Mouse (Mus musculus) liver, embryonic 14.5 days (tissue): Measurements from ENCODE around the gene Glg1. TPM values are rescaled to one million over a fixed set of nuclear protein-coding genes. Genes with fewer than 3 reads are reported as not detected.

Experiments
- ATAC-seq: fragments of 200-750 bp; cut with Nextera tagmentation; 2 replicates; pipeline ENCODE4 v1.8.0; 2017; ENCODE audit warnings: moderate number of reproducible peaks, mild to moderate bottlenecking, moderate library complexity; ENCODE audit not compliant: insufficient read depth
- DNase-seq, 3 experiments: peaks; one replicate each; pipeline ENCODE4 v3.0.0-alpha.2; 2012 to 2013; ENCODE audit warnings: low read depth in 3 of 3, low spot score in 3 of 3
- H3K27ac ChIP-seq: fragments of 300-500 bp; sonication (generic); 2 replicates; pipeline ENCODE4 v1.5.1; 2014; ENCODE audit warnings: moderate library complexity, mild to moderate bottlenecking, control low read depth, inconsistent platforms
- H3K27me3 ChIP-seq: fragments of 300-500 bp; sonication (generic); 2 replicates; pipeline ENCODE4 v1.6.1; 2014; ENCODE audit warnings: mild to moderate bottlenecking, low read length, moderate library complexity; ENCODE audit not compliant: control insufficient read depth, insufficient read depth
- H3K36me3 ChIP-seq: fragments of 300-500 bp; sonication (generic); replicated peaks from 2 replicates; pipeline ENCODE4 v1.6.1; 2014; ENCODE audit warnings: low read depth; ENCODE audit not compliant: control insufficient read depth, insufficient read depth
- H3K4me1 ChIP-seq, 2 experiments: fragments of 200-500 bp in 1 of 2; fragments of 300-500 bp in 1 of 2; sonication (generic) in 1 of 2; replicated peaks; 2 replicates each; pipeline ENCODE4 v1.6.1; 2012 to 2014; ENCODE audit warnings: antibody characterized with exemption in 1 of 2, inconsistent platforms in 1 of 2, low read length in 1 of 2; ENCODE audit not compliant: control insufficient read depth in 2 of 2, insufficient read depth in 2 of 2
- H3K4me2 ChIP-seq: fragments of 300-500 bp; sonication (generic); 2 replicates; pipeline ENCODE4 v1.6.1; 2014; ENCODE audit warnings: low read depth, mild to moderate bottlenecking, control low read depth, moderate library complexity
- H3K4me3 ChIP-seq, 2 experiments: fragments of 200-500 bp in 1 of 2; fragments of 300-500 bp in 1 of 2; sonication (generic) in 1 of 2; 2 replicates each; pipeline ENCODE4 v1.5.1; 2012 to 2014; ENCODE audit warnings: low read depth in 2 of 2, low read length in 2 of 2, mild to moderate bottlenecking in 2 of 2, control low read depth in 1 of 2, inconsistent platforms in 1 of 2, moderate library complexity in 1 of 2; ENCODE audit not compliant: insufficient read depth in 1 of 2
- H3K9ac ChIP-seq: fragments of 300-500 bp; sonication (generic); replicated peaks from 2 replicates; pipeline ENCODE4 v1.6.1; 2014; ENCODE audit warnings: mild to moderate bottlenecking, control low read depth, moderate library complexity
- H3K9me3 ChIP-seq: fragments of 300-500 bp; sonication (generic); 2 replicates; pipeline ENCODE4 v1.6.1; 2016; ENCODE audit warnings: low read length, mixed read lengths; ENCODE audit not compliant: control insufficient read depth
- CTCF ChIP-seq: IDR thresholded peaks from 2 replicates; pipeline ENCODE4 v1.5.1; 2016; ENCODE audit warnings: antibody characterized with exemption, low read depth, control low read depth
- EP300 ChIP-seq: IDR thresholded peaks from 2 replicates; pipeline ENCODE4 v1.6.1; 2016; ENCODE audit warnings: antibody characterized with exemption, low read depth
- WGBS: fragments of 180-500 bp; shearing (Covaris S2); extraction: QIAGEN DNeasy Blood & Tissue Kit; methylation state at CpG from one replicate; pipeline ENCODE4 v1.1.7; 2014; ENCODE audit not compliant: insufficient replicate concordance; 5-methylcytosine and 5-hydroxymethylcytosine counted together
- polyA plus RNA-seq, 2 experiments: library from polyadenylated mRNA; depleted of rRNA in 1 of 2; stranded (reverse) in 1 of 2; unstranded in 1 of 2; fragments of >200 nt; fragmentation: Nextera tagmentation in 1 of 2; extraction: Ambion mirVana in 1 of 2; gene quantifications; 2 replicates each; pipeline versions ENCODE4 v1.2.1 to v1.2.3; 2012 to 2014

Glg1 gene
- polyA plus RNA-seq, 2 experiments = 6.4 to 15.3 TPM

- peaks cover 2% of the 10 kb centered on the region for H3K36me3 ChIP-seq
- WGBS = 78% methylated on average over 3 of the region's 3 CpGs
- H3K27me3 ChIP-seq = no peaks in the 10 kb centered on the region
- H3K27ac ChIP-seq = no peak overlapping the region
- DNase-seq (no peak), ATAC-seq (no peak)
- TF ChIP-seq EP300 (no peak), CTCF (no peak)
- no peaks in the 10 kb centered on the region for H3K4me1 ChIP-seq
- H3K4me2 ChIP-seq = no peak overlapping the region
- no peaks in the 10 kb centered on the region for H3K9me3 ChIP-seq
- H3K4me3 ChIP-seq = no peak overlapping the region
- no peak overlapping the region for H3K9ac ChIP-seq
Observed at GRCm38 (mm10) chr8:111197966-111198365, 61.0 kb downstream of the Glg1 start.

- Histone ChIP-seq H3K27ac (no peak overlapping the region), H3K4me1 (no peaks in the 10 kb centered on the region), H3K9me3 (no peaks in the 10 kb centered on the region), H3K4me3 (no peak overlapping the region), H3K4me2 (no peak overlapping the region), H3K9ac (no peak overlapping the region), H3K27me3 (no peaks in the 10 kb centered on the region), H3K36me3 (peaks cover 2% of the 10 kb centered on the region)
- TF ChIP-seq EP300 = no peak
- DNase-seq = no peak
- ATAC-seq = no peak
Observed at GRCm38 (mm10) chr8:111196181-111196580, 62.8 kb downstream of the Glg1 start.

- Histone ChIP-seq H3K4me3 (no peak overlapping the region), H3K9me3 (no peaks in the 10 kb centered on the region), H3K36me3 (no peaks in the 10 kb centered on the region; the same call in none of the 2 replicates), H3K27me3 (no peaks in the 10 kb centered on the region), H3K4me1 (peaks cover 0 to 3% of the 10 kb centered on the region in 2 experiments; a peak in 1 of 4 replicates), H3K4me2 (no peak overlapping the region), H3K27ac (no peak overlapping the region), H3K9ac (no peak overlapping the region)
- 49% methylated on average over 6 of the region's 6 CpGs for WGBS
- no peak for DNase-seq
- ATAC-seq = no peak
- TF ChIP-seq CTCF (no peak), EP300 (no peak)
Observed at GRCm38 (mm10) chr8:111188594-111189211, 70.3 kb downstream of the Glg1 start.

GRCm38 (mm10) chr8:111187470-111187869, 71.5 kb downstream of the Glg1 start:
- Histone ChIP-seq H3K4me3 (no peak overlapping the region), H3K9ac (no peak overlapping the region), H3K27ac (no peak overlapping the region), H3K9me3 (no peaks in the 10 kb centered on the region), H3K4me2 (no peak overlapping the region), H3K36me3 (no peaks in the 10 kb centered on the region; the same call in none of the 2 replicates), H3K27me3 (no peaks in the 10 kb centered on the region), H3K4me1 (peaks cover 0 to 3% of the 10 kb centered on the region in 2 experiments; a peak in 1 of 4 replicates)
- no peak for TF ChIP-seq EP300
- TF ChIP-seq CTCF = no peak
- 82% methylated on average over 7 of the region's 7 CpGs for WGBS
- ATAC-seq = no peak
- no peak for DNase-seq

GRCm38 (mm10) chr8:111185472-111185947, 73.5 kb downstream of the Glg1 start:
- Histone ChIP-seq H3K27ac (no peak overlapping the region), H3K36me3 (no peaks in the 10 kb centered on the region; the same call in none of the 2 replicates), H3K9me3 (no peaks in the 10 kb centered on the region), H3K27me3 (no peaks in the 10 kb centered on the region), H3K4me3 (no peak overlapping the region), H3K4me2 (no peak overlapping the region), H3K4me1 (peaks cover 0 to 3% of the 10 kb centered on the region in 2 experiments; a peak in 1 of 4 replicates), H3K9ac (no peak overlapping the region)
- no peak for TF ChIP-seq EP300
- TF ChIP-seq CTCF = no peak
- no peak for ATAC-seq
- WGBS = 65% methylated on average over 4 of the region's 4 CpGs
- DNase-seq = no peak
